Mouse (Mus musculus) mouse trophoblast stem cell (cell line): Measurements from ENCODE around the gene Gm20877.
"Not testable (repeated sequence)": the region's sequence is repeated elsewhere in the genome, so short reads cannot be mapped to it uniquely, and the experiment has no call there.

Experiments
- in situ Hi-C, 2 experiments: fragments of 300-500 bp; cut with MseI, MboI; formaldehyde crosslinking; loops; 2 replicates in 1 of 2; 3 replicates in 1 of 2; pipeline ENCODE4 v1.15.1; 2025

The Gm20877 gene

DNA sequence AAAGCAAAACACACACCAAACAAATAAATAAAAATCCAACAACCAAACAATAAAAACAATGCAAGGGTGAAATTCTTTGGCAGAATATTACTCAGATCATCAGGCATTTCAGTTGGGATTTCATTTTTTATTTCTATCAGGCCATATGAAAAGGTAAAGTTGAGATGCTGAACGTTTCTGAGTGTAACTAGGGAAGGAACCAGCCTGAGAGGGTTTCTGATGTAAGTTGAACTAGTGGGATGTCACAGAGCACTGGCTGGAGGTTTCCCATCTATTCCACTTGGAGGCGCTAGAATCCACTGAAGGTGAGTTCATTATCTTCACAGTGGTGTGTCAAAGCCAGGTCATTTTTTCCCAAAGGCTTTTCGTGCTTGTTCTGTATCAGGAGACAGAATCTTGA is at the start of gene Gm20877:
TSS of gene Gm20877 (plus strand) at position 301 of the 400 bp plus-strand sequence.
- in situ Hi-C loops, result not testable (repeated sequence)
